Mouse (Mus musculus) v-Abl transformed pro-B cells (cell line): ENCODE measurements around the gene Olfr804.

Experiments
- in situ Hi-C, 2 experiments: fragments of 400-800 bp; cut with MboI; formaldehyde crosslinking; loops; one replicate each; pipeline ENCODE4 v1.15.1; 2025; ENCODE audit not compliant: unreplicated experiment in 2 of 2

Olfr804 gene

DNA sequence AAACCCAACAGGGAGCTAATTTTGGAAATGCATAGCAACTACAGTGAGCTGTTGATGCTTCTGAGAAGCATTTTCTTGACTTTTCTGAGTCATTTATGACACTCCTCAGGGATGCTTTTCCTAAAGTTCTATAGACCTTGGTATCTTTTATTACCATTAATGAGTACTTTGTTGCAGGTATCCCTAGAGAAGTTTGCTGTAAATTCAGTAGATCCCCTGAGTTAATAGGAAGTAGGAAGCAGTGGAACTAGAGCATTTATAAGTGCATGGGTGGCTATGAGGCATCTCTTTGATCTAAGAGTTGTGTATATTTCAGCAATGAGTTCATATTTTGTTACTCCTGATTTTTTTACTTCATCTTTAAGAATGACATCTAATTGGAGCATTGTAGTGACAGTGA is at the start of gene Olfr804:
Gene Olfr804 (plus strand): TSS at position 301 of the 400 bp plus-strand sequence.
- in situ Hi-C loops: no loop called here

DNA sequence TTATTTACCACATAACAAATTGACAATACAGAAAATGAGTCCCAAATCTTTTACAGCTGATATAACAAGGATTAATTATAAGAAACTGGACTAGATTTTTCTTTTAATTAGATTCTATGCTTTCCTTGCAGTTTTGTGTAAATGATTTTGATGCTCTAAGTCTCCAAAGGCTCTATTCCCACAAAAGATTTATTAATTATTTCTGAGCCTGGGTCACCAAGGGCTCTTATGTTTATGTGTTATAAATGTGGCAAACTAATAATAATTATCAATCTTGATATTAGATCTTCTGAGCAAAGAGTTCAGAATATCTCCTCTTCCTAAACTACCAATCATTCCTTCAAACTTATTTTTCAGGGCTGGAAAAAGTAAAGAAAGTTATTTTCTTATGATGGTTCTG is 45.6 kb upstream of the Olfr804 start, which contains the start of gene Olfr800:
Gene Olfr800 (plus strand): TSS at position 301 of the 400 bp plus-strand sequence.
- in situ Hi-C loops: no loop called here

DNA sequence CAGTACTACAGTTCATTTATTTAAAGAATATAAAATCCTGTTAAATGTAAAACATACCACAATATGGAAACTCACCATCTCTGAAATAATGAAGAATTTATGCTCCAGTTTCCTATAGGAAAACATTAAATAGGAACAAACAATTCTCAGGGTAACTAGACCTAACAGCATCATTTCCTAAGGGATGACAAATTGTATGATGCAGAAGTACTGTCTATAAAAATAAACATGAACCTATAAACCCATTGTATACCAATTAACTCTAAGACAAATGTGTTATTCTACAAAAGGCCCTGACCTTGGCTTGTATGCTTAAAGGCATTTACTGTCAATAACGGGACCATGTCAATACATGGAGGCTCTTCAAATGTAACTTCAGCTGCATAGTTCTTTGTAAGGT is 29.2 kb upstream of the Olfr804 start, which contains the start of gene Olfr801:
Gene Olfr801 (minus strand): TSS at position 101 of the 400 bp plus-strand sequence.
- in situ Hi-C loops: no loop called here

DNA sequence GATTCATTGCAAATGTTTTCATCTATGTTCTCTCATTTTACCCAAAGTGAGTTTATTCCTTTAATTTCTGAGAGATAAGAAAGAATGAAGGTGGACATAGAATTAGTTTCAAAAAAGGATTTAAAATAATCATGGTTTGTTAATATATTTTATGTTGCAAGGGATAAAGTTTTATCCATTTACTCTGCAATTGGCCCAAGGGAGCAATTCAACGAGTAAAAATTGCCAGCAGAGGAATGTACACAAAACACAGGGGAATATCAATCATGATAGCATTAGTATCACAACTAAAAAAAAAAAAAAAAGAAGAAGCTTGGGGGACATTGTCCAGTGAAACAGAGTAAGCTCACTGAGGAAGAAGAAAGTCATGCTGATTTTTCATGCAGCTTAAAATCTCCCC is 14.9 kb upstream of the Olfr804 start, which contains the start of gene Olfr802:
Gene Olfr802 (minus strand): TSS at position 101 of the 400 bp plus-strand sequence.
- in situ Hi-C loops: no loop called here

DNA sequence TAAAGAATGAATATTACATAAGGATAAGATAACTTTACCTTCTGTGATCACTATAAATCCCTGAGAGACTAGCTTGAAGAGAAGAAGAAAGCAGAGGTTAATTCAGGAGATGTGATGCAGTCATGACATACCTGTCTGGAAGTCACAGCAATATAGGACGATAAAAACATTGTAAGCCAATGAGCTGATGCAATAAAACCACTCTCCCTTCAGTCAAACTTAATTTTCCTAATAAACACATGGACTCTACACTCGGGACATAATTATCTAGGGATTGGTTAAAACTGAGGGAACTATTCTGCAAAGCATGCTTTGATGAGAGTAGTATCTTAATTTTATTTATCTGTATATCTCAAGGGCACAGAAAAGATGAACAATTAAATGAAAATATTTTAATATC is 8.8 kb upstream of the Olfr804 start, which contains the start of gene Olfr803:
Gene Olfr803 (minus strand): TSS at position 101 of the 400 bp plus-strand sequence.
- in situ Hi-C loops: no loop called here

DNA sequence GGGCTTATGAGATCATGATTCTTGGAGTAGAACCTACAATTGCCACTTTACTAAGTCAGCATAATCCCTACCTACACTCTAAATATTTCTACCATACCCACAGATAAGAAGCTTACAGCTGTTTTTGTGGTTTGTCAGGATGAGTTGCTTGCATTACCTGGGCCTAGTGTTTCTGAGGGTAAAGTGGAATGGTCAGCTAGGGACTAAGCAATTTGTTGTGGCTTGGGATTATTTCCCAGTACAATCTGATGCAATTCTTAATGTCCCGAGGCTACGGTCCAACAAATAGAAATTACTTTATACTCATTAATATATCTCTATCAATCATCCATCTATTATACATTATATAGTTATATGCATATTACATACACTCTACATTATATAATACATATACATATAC is 26.3 kb downstream of the Olfr804 start, which contains the start of gene Olfr805:
Gene Olfr805 (minus strand): TSS at position 101 of the 400 bp plus-strand sequence.
- in situ Hi-C loops: no loop called here

DNA sequence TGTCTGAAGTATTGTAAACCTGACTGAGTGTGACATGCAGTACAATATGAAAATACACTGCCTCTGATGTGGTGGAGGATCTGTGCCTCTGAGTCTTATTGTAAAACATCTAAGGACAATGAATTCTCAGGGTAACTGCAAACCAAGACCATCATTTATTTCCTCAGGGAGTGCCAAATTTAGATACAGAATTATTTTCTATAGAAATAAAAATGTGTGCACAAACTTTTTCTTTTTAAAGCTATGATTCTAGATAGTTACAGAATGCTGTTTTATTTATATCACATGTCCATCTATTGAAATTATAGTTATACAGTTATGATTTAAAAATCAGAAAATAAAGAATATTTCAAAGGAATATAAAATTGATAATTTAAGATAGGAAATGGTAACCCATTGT is 38.8 kb downstream of the Olfr804 start, which contains the start of gene Olfr806:
Gene Olfr806 (minus strand): TSS at position 101 of the 400 bp plus-strand sequence.
- in situ Hi-C loops: no loop called here

DNA sequence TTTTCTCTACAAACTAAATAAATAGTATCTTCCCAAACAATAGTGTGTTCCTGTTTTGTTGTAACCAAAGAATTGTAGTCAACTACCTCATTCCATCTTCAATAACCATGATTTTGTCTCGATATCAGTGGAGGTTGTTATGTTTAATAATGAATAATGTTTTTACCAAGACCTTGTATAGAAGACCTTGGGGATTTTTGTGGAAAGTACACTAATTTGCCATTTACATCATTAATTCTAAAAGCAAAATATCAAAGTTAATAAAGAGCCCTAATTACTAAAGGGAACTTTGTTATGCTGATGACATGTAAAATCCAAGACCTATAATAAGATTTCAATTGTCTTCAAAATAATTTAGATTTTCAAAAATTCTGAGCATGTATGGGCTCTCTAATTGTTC is 54.7 kb downstream of the Olfr804 start, which contains the start of gene Olfr807:
Gene Olfr807 (minus strand): TSS at position 101 of the 400 bp plus-strand sequence.
- in situ Hi-C loops: no loop called here
